Mouse (Mus musculus): ENCODE results near the gene Crtc1. TPM values are rescaled to one million over a fixed set of nuclear protein-coding genes. Genes with fewer than 3 reads are reported as not detected.

Gene Crtc1
- polyA plus RNA-seq, 1 experiment = 29.6 TPM

DNA sequence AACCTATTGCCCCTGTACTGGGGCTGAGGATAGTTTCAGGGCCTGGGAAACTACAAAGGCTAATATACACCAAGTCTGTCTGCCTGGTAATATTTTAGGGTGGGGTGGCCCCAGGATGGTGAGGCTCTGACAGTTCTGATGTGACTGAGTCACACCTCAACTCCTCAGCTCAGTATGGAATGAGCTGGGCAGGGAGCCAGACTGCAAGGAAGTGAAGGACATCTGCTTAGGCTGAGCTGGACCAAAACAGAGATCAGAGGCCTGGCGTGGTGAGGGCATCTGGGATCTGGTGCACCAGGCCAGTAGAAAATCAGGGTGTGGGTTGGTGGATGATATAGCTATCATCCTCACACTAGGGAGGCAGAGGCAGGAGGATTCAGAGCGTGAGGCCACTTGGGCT lies 49.7 kb downstream of the Crtc1 start:
- TF ChIP-seq GATA1 (IDR thresholded peaks at IDR 0.05; ENCODE audit: low read length) = no peak

DNA sequence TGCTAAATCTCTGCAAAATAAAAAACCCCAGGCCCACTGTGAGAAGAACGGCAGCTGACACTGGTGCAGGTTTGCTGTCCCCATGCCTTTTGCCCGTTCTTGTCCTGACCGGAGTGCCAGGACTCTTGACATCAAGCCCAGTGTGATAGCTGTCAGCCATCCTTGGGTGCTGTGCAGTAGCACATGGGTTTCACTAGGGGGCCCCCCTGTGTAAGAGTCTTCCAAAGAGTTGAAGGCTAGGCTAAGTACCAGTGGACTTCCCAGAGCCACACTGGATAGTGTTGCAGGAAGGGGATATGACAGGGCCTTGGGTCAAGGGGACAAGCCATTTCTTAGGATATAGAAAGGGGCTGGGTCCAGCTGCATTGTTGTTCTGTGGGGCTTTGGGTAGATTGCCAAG lies 56.1 kb downstream of the Crtc1 start:
- no peak for TF ChIP-seq GATA1 (IDR thresholded peaks at IDR 0.05; ENCODE audit: low read length)

DNA sequence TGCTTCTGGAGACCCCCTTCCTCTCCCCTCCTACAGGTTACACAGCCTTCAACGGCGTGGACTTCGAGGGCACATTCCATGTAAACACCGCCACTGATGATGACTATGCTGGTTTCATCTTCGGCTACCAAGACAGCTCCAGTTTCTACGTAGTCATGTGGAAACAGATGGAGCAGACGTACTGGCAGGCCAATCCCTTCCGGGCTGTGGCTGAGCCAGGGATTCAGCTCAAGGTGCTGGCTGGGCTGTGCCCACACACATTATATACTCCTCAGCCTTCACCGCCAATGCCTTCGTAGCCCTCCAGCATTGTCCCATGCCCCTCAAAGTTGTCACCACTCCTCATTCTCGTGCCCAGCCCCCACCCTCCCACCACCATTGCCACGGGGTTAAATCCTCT lies 59.3 kb downstream of the Crtc1 start:
- TF ChIP-seq GATA1 (IDR thresholded peaks at IDR 0.05; ENCODE audit: low read length) = no peak

DNA sequence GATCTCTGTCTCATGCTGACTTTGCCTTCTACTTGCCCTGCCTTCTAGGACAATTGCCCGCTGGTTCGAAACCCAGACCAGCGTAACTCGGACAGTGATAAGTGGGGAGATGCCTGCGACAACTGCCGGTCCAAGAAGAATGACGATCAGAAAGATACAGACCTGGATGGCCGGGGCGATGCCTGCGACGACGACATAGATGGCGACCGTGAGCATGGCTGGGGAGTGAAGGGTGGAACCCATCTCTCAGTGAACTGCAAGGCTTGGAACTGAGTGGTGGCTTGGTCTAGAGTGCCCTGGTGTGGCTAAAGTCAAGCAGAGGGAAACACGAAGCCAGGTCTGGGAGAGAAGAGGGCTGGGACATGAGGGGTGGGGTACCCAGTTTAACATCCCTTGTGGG lies 62.3 kb downstream of the Crtc1 start:
- no peak for TF ChIP-seq GATA1 (IDR thresholded peaks at IDR 0.05; ENCODE audit: low read length)

DNA sequence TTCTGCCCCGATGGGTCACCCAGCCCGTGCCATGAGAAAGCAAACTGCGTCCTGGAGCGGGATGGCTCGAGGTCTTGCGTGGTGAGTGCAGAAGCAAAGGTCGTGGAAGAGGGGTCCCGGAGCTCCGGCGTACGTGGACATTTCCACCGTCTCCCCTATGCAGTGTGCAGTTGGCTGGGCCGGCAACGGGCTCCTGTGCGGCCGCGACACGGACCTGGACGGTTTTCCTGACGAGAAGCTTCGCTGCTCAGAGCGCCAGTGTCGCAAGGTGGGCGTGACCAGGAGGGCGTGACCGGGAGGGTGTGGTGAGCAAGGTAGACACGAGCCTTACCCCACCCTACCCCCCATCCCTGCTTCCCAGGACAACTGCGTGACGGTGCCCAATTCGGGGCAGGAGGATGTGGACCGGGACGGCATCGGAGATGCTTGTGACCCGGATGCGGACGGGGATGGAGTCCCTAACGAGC lies 63.1 kb downstream of the Crtc1 start:
- TF ChIP-seq GATA1 (IDR thresholded peaks at IDR 0.05; ENCODE audit: low read length) = no peak

DNA sequence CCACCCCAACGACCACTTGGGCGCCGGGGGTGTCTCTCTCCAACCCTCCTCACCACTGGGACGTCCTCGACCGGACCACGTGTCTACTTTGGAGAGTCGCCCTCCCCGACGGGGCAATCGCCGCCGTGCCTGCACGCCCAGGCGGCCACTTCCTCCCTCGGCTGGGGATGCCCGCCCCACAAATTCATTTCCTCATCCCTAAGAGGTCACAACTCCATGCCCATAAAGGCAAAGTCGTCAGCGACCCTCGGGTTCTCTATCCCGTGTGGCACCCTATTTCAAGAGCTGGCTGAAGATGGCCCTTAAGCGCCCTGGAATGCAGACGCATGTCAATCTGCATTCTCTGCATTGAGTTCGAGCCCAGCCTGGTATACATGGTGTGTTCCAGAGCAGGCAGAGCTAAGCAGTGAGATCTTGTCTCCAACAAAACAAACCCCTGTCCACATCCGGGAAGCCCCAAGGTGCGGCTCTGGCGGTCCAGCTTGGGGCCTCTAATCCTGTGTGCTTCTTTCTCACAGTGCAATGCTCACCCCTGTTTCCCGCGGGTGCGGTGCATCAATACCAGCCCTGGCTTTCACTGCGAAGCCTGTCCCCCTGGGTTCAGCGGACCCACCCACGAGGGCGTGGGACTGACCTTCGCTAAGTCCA lies 64.0 kb downstream of the Crtc1 start:
- TF ChIP-seq GATA1 (IDR thresholded peaks at IDR 0.05; ENCODE audit: low read length) = no peak

DNA sequence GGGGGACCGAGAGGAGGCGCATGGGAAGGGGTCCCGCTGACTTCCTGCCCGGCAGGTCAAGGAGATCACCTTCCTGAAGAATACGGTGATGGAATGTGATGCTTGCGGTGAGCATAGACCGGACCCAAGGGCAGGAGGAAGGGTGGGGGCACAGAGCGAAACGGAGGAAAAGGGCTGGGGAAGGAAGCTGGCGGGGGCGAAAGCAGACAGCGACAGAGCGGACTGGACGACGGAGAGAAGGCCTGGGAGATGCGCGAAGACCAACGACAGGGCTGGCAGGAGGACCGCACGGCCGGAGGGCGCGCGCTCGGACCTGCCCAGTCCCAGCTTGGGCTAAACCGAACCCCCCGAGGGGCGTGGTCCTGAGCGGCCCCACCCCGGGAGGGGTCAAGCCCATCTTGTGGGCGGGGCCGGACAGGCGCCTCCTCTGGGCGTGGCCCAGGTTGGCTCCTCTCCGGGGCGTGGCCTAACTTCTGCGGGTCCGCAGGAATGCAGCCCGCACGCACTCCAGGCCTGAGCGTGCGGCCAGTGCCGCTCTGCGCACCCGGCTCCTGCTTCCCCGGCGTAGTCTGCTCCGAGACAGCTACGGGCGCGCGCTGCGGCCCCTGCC lies 65.0 kb downstream of the Crtc1 start:
- no peak for TF ChIP-seq GATA1 (IDR thresholded peaks at IDR 0.05; ENCODE audit: low read length)

DNA sequence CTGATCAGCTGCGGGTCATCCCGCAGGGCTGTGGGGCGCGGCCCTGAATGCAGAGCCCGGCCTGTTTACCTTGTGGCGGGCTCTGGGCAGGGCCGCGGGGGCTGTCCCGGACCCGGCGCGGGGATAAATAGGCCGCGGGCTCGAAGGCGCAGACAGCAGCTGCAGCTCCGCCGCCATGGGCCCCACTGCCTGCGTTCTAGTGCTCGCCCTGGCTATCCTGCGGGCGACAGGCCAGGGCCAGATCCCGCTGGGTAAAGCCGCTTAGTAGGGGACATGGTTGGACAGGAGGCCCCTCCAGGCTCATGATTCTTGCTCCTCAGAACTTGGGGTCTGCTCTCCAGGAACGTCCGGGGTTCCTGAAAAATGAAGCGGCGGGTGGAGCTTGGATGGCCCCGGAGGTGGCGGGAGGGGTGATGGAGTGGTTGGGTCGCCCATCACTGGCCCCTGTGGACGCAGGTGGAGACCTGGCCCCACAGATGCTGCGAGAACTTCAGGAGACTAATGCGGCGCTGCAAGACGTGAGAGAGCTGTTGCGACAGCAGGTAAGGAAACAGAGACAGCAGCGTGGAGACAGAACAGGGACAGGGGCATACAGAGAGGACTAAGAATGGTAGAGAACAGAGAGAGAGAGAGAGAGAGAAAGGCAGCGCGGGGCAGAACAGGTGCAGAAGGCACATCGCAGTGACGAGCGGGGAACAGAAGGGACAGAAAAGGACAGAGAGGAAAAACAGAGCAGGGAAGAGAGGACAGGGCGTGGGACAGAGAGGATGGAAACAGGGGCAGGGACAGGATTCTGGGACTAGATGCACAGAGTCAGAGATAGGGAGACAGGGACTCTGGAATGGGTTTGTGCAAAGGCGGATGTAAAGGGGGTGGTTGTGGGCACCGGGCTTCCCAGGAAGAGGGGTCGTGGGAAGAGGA lies 65.7 kb downstream of the Crtc1 start, which contains the start of gene Comp:
Gene Comp, plus strand, starts transcription at position 162 of the 921 bp plus-strand sequence.
- TF ChIP-seq GATA1 (IDR thresholded peaks at IDR 0.05; ENCODE audit: low read length) = no peak

DNA sequence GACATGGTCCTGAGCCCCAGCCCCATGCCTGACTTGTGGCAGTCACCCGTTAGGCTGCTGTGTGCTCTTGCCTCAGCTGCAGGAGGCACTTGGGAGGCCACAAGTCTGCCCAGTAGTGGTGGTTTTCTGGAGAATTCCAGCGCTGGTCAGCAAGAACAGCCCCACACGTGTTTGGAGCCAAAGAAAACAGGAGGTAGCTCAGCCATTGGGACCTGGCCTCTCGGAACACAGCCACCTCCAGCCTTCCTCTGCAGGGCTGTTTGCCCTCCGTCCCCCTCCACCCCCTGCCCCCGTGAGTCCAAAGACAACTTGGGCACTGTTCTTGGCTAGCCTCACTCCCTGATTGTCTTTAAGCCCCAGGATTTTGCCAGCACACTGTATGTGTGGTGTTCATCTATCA lies 67.4 kb downstream of the Crtc1 start:
- no peak for TF ChIP-seq GATA1 (IDR thresholded peaks at IDR 0.05; ENCODE audit: low read length)

DNA sequence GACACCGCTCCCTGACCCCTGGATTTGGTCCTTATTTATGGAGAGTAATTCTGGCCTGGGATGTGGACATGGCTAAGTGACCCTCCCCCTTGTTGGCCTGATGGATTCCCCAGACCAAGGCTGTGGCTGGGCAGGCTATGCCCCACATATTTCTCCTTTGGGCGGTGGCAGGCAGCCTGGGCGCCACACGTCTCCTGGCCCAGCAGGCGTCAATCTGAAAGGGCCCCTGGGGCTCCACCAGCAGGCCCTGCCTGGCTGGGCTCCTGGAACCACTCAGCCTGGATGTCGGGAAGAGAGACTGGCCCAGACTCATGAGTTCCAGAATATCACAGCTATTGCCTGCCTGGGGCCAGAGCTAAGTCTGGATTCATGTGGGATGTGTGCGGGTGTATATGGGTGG lies 68.9 kb downstream of the Crtc1 start:
- TF ChIP-seq GATA1 (IDR thresholded peaks at IDR 0.05; ENCODE audit: low read length) = no peak

DNA sequence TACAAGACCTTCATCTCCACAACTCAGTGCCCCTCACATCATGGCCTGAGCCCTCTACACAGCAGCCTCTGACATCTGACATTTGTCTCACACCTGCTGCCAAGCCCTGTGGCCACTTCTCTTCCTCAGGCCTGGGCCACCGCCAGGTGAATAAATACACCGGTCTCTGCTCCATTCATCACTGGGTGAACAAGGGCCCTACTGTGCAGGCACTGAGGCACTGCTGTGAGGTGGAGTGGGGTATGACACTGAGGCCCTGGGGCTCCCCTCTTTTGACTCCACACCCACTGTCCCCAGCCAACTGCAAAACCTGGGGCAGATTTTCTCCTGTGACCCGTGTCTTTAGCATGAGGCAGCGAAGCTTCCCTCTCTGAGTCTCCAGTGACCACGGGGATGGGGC lies 72.8 kb downstream of the Crtc1 start:
- no peak for TF ChIP-seq GATA1 (IDR thresholded peaks at IDR 0.05; ENCODE audit: low read length)

DNA sequence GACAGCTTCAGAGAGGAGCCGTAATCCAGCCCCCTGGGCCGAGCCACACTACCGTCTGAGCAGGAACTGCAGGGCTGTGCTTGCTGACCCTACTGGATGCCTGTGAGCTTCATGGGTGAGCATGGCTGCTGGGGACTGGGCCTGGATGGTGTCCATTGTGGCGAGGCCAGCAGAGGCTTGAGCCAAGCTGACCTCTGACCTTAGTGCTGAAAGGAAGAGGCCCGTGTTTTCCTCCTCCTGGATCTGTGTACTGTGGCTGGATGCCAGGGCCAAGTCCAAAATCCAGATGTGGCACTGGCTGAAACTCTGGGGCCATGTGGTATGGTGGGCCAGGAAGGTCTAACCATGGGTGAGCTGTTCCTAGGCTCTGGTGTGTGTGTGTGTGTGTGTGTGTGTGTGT lies 75.3 kb downstream of the Crtc1 start:
- no peak for TF ChIP-seq GATA1 (IDR thresholded peaks at IDR 0.05; ENCODE audit: low read length)

DNA sequence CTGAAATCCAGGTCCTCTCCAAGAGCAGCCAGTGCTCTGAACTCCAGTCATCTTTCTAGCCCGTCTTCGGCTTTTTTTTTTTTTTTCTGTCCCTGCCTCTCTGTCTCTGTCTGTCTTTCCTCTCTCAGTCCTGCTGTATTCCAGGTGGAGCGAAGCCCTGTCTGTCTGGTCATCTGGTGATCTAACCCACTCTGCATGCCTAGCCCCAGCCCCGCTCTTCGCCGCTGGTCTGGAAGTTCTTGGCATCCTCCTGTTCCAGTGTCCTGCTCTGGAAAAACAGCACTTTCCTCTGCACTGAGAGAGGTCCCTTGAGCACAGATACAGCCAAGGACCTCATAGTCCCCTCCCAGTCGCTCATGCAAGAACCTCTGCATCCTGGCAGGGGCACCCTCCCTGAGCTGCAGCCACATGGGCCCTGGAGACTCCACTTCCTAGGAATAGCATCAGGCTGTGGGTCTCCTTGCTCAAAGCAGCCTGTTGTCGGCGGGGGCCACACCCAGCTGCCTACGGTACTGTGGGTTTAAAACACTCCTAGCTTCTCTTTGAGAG lies 77.8 kb downstream of the Crtc1 start:
- TF ChIP-seq GATA1 (IDR thresholded peaks at IDR 0.05; ENCODE audit: low read length) = no peak

DNA sequence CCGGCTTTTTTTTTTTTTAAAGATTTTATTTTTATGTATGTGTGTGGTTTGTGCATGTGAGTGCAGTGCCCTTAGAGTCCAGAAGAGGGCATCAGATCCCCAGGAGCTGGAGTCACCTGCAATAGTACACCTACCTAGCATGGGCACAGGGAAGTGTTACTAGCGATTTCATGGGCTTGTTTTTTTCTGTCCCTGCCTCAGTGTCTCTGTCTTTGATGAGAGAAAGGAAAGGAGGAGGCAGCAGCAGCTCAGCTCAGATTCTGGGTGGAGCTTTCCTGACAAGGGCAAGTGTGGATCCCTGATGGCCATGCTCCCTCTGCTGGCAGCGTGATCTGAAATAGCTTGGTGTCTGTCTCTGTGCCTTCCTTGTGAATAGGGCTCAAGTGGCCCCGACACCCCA lies 78.6 kb downstream of the Crtc1 start:
- no peak for TF ChIP-seq GATA1 (IDR thresholded peaks at IDR 0.05; ENCODE audit: low read length)

DNA sequence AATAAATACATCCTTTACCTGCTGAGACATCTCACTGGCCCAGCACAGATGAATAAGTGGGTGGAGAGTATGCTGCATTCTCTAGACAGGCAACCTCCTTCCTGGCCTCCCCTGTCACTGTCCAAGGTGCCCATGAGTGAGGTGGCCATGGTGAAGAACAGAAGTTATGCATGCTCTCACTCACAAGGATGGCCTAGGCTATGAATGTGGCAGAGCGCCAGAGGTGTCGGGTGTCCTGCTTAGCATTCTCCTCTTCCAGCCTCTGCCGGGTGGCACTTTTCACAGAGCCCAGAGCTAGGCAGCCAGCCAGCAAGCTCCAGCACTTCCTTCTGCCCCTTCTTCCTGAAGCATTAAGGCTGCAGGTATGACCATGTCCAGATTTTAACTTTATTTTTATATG lies 80.0 kb downstream of the Crtc1 start:
- TF ChIP-seq GATA1 (IDR thresholded peaks at IDR 0.05; ENCODE audit: low read length) = no peak

DNA sequence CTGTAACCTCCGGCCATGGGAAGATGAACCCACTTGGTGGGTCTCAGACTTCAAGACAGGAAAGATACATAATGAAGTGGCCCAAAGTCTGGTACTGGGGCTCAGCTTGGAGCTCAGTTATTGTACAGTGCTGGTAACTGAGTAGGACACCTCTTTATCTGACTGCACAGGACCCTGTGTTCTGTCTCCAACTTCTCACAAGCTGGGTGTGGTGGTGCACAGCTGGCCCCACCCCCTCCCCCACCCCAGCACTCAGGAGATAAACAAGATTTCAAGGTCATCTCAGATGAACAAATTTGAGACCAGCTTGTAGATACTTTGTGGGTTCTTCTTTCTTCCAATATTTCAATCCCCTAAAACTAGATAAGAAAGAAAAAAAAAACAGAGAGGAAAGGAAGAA lies 83.3 kb downstream of the Crtc1 start:
- no peak for TF ChIP-seq GATA1 (IDR thresholded peaks at IDR 0.05; ENCODE audit: low read length)

Data from G1E-ER4 (cell line).